In genomic region chr16:91648220-91648550, GRCm38 (mm10) we compare ENCODE assay signal across 7 mouse cellular contexts. TPM values are rescaled to one million over a fixed set of nuclear protein-coding genes. Genes with fewer than 3 reads are reported as not detected.
A peak's percentile ranks its signal among the peaks of the same experiment; 100 is the strongest.
DNase-seq lines count a peak whose midpoint lies in the region; ATAC-seq and TF ChIP-seq lines count a peak whose summit lies in the region.

No protein-coding gene starts in this region.

- no peaks in the 10 kb centered on the region for H3K9me3 ChIP-seq in intestine, embryonic 15.5 days
- H3K9me3 ChIP-seq in limb, embryonic 11.5 days (ENCODE audit: control insufficient read depth, low read length): no peaks in the 10 kb centered on the region
- H3K9me3 ChIP-seq in midbrain, embryonic 13.5 days: no peaks in the 10 kb centered on the region

- peak overlapping the region; percentile 60 for H3K4me3 ChIP-seq in intestine, embryonic 15.5 days (replicated peaks)
- H3K4me3 ChIP-seq in limb, embryonic 11.5 days (ENCODE audit: low read depth, low read length): peak overlapping the region; percentile 76
- H3K4me3 ChIP-seq in midbrain, embryonic 13.5 days (replicated peaks): peak overlapping the region; percentile 74
- H3K4me3 ChIP-seq in spleen, adult 2 months (ENCODE audit: extremely low read depth, insufficient read depth, insufficient read length): peak overlapping the region; percentile 93

- under 1% methylated on average over 25 of the region's 25 CpGs for WGBS in intestine, embryonic 15.5 days
- WGBS in limb, embryonic 11.5 days: under 1% methylated on average over 23 of the region's 25 CpGs
- 0% methylated on average over 24 of the region's 25 CpGs for WGBS in midbrain, embryonic 13.5 days
- 2% methylated on average over 24 of the region's 25 CpGs for WGBS in spleen, adult 2 months

- peak; percentile 73 for ATAC-seq in intestine, embryonic 15.5 days
- ATAC-seq in limb, embryonic 11.5 days (ENCODE audit: insufficient number of reproducible peaks, low FRiP score, low TSS enrichment, low read depth): peak; percentile 33
- ATAC-seq in midbrain, embryonic 13.5 days: peak; percentile 65

- H3K27ac ChIP-seq in intestine, embryonic 15.5 days: peak overlapping the region; percentile 92
- peak overlapping the region; percentile 85 for H3K27ac ChIP-seq in limb, embryonic 11.5 days (replicated peaks; ENCODE audit: low read depth, low read length)
- H3K27ac ChIP-seq in midbrain, embryonic 13.5 days: peak overlapping the region; percentile 98
- H3K27ac ChIP-seq in spleen, adult 2 months (ENCODE audit: insufficient read depth, low read length): peak overlapping the region; percentile 98

- no peak for TF ChIP-seq POLR2A in spleen, adult 2 months (IDR thresholded peaks at IDR 0.05; ENCODE audit: low read depth, low read length)

- H3K9ac ChIP-seq in intestine, embryonic 15.5 days: peak overlapping the region; percentile 83
- H3K9ac ChIP-seq in limb, embryonic 11.5 days (ENCODE audit: low read length): peak overlapping the region; percentile 85
- peak overlapping the region; percentile 84 for H3K9ac ChIP-seq in midbrain, embryonic 13.5 days (replicated peaks)

- H3K27me3 ChIP-seq in intestine, embryonic 15.5 days (replicated peaks): no peaks in the 10 kb centered on the region
- no peaks in the 10 kb centered on the region for H3K27me3 ChIP-seq in limb, embryonic 11.5 days (ENCODE audit: control insufficient read depth, insufficient read depth, low read length)
- no peaks in the 10 kb centered on the region for H3K27me3 ChIP-seq in midbrain, embryonic 13.5 days
- no peaks in the 10 kb centered on the region for H3K27me3 ChIP-seq in spleen, adult 2 months (ENCODE audit: control insufficient read depth, insufficient read depth, low read length)

- peaks cover 10% of the 10 kb centered on the region for H3K36me3 ChIP-seq in intestine, embryonic 15.5 days
- peaks cover 9% of the 10 kb centered on the region; the same call in 1 of the 2 replicates for H3K36me3 ChIP-seq in limb, embryonic 11.5 days (ENCODE audit: control insufficient read depth, insufficient read depth, low read length)
- peaks cover 12% of the 10 kb centered on the region for H3K36me3 ChIP-seq in midbrain, embryonic 13.5 days
- peaks cover 10% of the 10 kb centered on the region for H3K36me3 ChIP-seq in spleen, adult 2 months (ENCODE audit: control insufficient read depth, insufficient read depth, low read length)

- TF ChIP-seq CTCF in spleen, adult 2 months (IDR thresholded peaks at IDR 0.05; ENCODE audit: extremely low read depth, insufficient read depth, insufficient read length, insufficient replicate concordance): no peak

- H3K4me1 ChIP-seq in intestine, embryonic 15.5 days (replicated peaks): peaks cover 13% of the 10 kb centered on the region; the same call in 1 of the 2 replicates
- H3K4me1 ChIP-seq in limb, embryonic 11.5 days (ENCODE audit: control insufficient read depth, insufficient read depth, low read length): 0 out of 2 replicates have a peak, but pooled peaks cover 3% of the 10 kb centered on the region
- peaks cover 36% of the 10 kb centered on the region for H3K4me1 ChIP-seq in midbrain, embryonic 13.5 days (replicated peaks)
- H3K4me1 ChIP-seq in spleen, adult 2 months (ENCODE audit: control insufficient read depth, insufficient read depth, insufficient read length): peaks cover 6% of the 10 kb centered on the region

- peak; percentile 81 to 86 for DNase-seq in adrenal gland, adult 18-20 months (ENCODE audit: low spot score in 2 of 2)
- DNase-seq in cerebellum, postnatal 36 days: peak; percentile 69 to 77
- DNase-seq in gastrocnemius, adult 8-10 months (ENCODE audit: low spot score in 2 of 2): peak; percentile 48 to 60
- DNase-seq in limb, embryonic 11.5 days (ENCODE audit: low spot score): peak; percentile 88
- DNase-seq in spleen, adult 2 months (ENCODE audit: low read depth in 1 of 2, low spot score in 2 of 2): peak in 1 of 2 experiments; percentile 76

- peak overlapping the region; percentile 46 for H3K4me2 ChIP-seq in intestine, embryonic 15.5 days (replicated peaks)
- peak overlapping the region; percentile 79 for H3K4me2 ChIP-seq in limb, embryonic 11.5 days (ENCODE audit: low read depth, severe bottlenecking)
- peak overlapping the region; percentile 88 for H3K4me2 ChIP-seq in midbrain, embryonic 13.5 days (replicated peaks)

RNA-seq across cellular contexts. Expression of gene Son, which starts 0.9 kb away (rescaled TPM):
- 100 to 1,000 TPM; 215 to 253 TPM for total RNA-seq in adrenal gland, adult 18-20 months (2021)
- total RNA-seq in gastrocnemius, adult 8-10 months (2022): 100 to 1,000 TPM in 2 of 4 experiments, 10 to 100 TPM in 2; 86.2 to 107 (median 101) TPM
- 100 and 101 TPM in 2 replicates for polyA plus RNA-seq in intestine, embryonic 15.5 days (2015; fragmentation: Nextera tagmentation; extraction: Ambion mirVana)
- 150 and 151 TPM in 2 replicates for polyA plus RNA-seq in limb, embryonic 11.5 days (2014; fragmentation: Nextera tagmentation; extraction: Ambion mirVana)
- polyA plus RNA-seq in midbrain, embryonic 13.5 days (2015; fragmentation: Nextera tagmentation; extraction: Ambion mirVana): 146 and 159 TPM in 2 replicates
- polyA plus RNA-seq in spleen, adult 2 months (2012; rRNA removed): 107 and 127 TPM in 2 replicates

RNA-seq across cellular contexts. Expression of gene Gart, which starts 1.4 kb away (rescaled TPM):
- total RNA-seq in adrenal gland, adult 18-20 months (2021): 100 to 1,000 TPM in 1 of 2 experiments, 10 to 100 TPM in 1; 86.9 to 108 TPM
- 10 to 100 TPM; 59.7 to 64.2 (median 61.5) TPM for total RNA-seq in gastrocnemius, adult 8-10 months (2022)
- 107 and 110 TPM in 2 replicates for polyA plus RNA-seq in intestine, embryonic 15.5 days (2015; fragmentation: Nextera tagmentation; extraction: Ambion mirVana)
- polyA plus RNA-seq in limb, embryonic 11.5 days (2014; fragmentation: Nextera tagmentation; extraction: Ambion mirVana): 131 and 143 TPM in 2 replicates
- 72.3 and 73.7 TPM in 2 replicates for polyA plus RNA-seq in midbrain, embryonic 13.5 days (2015; fragmentation: Nextera tagmentation; extraction: Ambion mirVana)
- 24.8 and 26.4 TPM in 2 replicates for polyA plus RNA-seq in spleen, adult 2 months (2012; rRNA removed)

RNA-seq across cellular contexts. Expression of gene Dnajc28, which starts 29.4 kb away (rescaled TPM):
- 10 to 100 TPM; 10.4 to 10.8 TPM for total RNA-seq in adrenal gland, adult 18-20 months (2021)
- total RNA-seq in gastrocnemius, adult 8-10 months (2022): 10 to 100 TPM; 17.2 to 20.8 (median 19.4) TPM
- polyA plus RNA-seq in intestine, embryonic 15.5 days (2015; fragmentation: Nextera tagmentation; extraction: Ambion mirVana): 2.1 and 2.5 TPM in 2 replicates
- 3.9 and 6.4 TPM in 2 replicates for polyA plus RNA-seq in limb, embryonic 11.5 days (2014; fragmentation: Nextera tagmentation; extraction: Ambion mirVana)
- polyA plus RNA-seq in midbrain, embryonic 13.5 days (2015; fragmentation: Nextera tagmentation; extraction: Ambion mirVana): 7.2 and 8.0 TPM in 2 replicates
- 0.39 and 0.42 TPM in 2 replicates for polyA plus RNA-seq in spleen, adult 2 months (2012; rRNA removed)

RNA-seq across cellular contexts. Expression of gene Donson, which starts 40.4 kb away (rescaled TPM):
- total RNA-seq in adrenal gland, adult 18-20 months (2021): 1 to 10 TPM; 7.5 to 7.8 TPM
- total RNA-seq in gastrocnemius, adult 8-10 months (2022): 1 to 10 TPM in 1 of 4 experiments, under 1 TPM in 3; 0.49 to 1.0 (median 0.60) TPM
- polyA plus RNA-seq in intestine, embryonic 15.5 days (2015; fragmentation: Nextera tagmentation; extraction: Ambion mirVana): 16.3 and 17.6 TPM in 2 replicates
- 37.0 and 40.8 TPM in 2 replicates for polyA plus RNA-seq in limb, embryonic 11.5 days (2014; fragmentation: Nextera tagmentation; extraction: Ambion mirVana)
- polyA plus RNA-seq in midbrain, embryonic 13.5 days (2015; fragmentation: Nextera tagmentation; extraction: Ambion mirVana): 21.9 and 26.9 TPM in 2 replicates
- polyA plus RNA-seq in spleen, adult 2 months (2012; rRNA removed): 13.1 and 22.0 TPM in 2 replicates

RNA-seq across cellular contexts. Expression of gene Tmem50b, which starts 50.6 kb away (rescaled TPM):
- 10 to 100 TPM; 60.2 to 73.8 TPM for total RNA-seq in adrenal gland, adult 18-20 months (2021)
- 10 to 100 TPM; 12.0 to 14.8 (median 13.2) TPM for total RNA-seq in gastrocnemius, adult 8-10 months (2022)
- polyA plus RNA-seq in intestine, embryonic 15.5 days (2015; fragmentation: Nextera tagmentation; extraction: Ambion mirVana): 31.7 and 32.2 TPM in 2 replicates
- 31.6 and 32.4 TPM in 2 replicates for polyA plus RNA-seq in limb, embryonic 11.5 days (2014; fragmentation: Nextera tagmentation; extraction: Ambion mirVana)
- polyA plus RNA-seq in midbrain, embryonic 13.5 days (2015; fragmentation: Nextera tagmentation; extraction: Ambion mirVana): 50.5 and 55.1 TPM in 2 replicates
- 19.6 and 21.2 TPM in 2 replicates for polyA plus RNA-seq in spleen, adult 2 months (2012; rRNA removed)
